Comparison of ENCODE assay signal across 8 mouse cellular contexts in genomic region chr7:139299424-139299823, GRCm38 (mm10). TPM values are rescaled to one million over a fixed set of nuclear protein-coding genes. Genes with fewer than 3 reads are reported as not detected.
DNase-seq lines count a peak whose midpoint lies in the region; ATAC-seq lines count a peak whose summit lies in the region.

No protein-coding gene starts in this region.

- H3K27ac ChIP-seq in embryonic facial prominence, embryonic 11.5 days (replicated peaks; ENCODE audit: low read depth, low read length), result no peak overlapping the region
- no peak overlapping the region for H3K27ac ChIP-seq in heart, embryonic 16.5 days (ENCODE audit: low read length)
- H3K27ac ChIP-seq in lung, embryonic 15.5 days, result 0 out of 2 replicates have a peak overlapping the region, but pooled peaks have one; percentile 34

- 0 out of 2 replicates have a peak, but pooled peaks have one; percentile 40 for ATAC-seq in embryonic facial prominence, embryonic 11.5 days (replicated peaks; ENCODE audit: insufficient number of reproducible peaks, low FRiP score, low TSS enrichment, low read depth)
- no peak for ATAC-seq in heart, embryonic 16.5 days (replicated peaks; ENCODE audit: extremely low read depth, insufficient read depth, low FRiP score)
- ATAC-seq in lung, embryonic 15.5 days (ENCODE audit: borderline replicate concordance, extremely low read depth, low FRiP score, low TSS enrichment), result peak; percentile 27; the same call in 1 of the 2 replicates

- no peaks in the 10 kb centered on the region for H3K27me3 ChIP-seq in embryonic facial prominence, embryonic 11.5 days (ENCODE audit: control insufficient read depth, insufficient read depth, low read length)
- no peaks in the 10 kb centered on the region for H3K27me3 ChIP-seq in heart, embryonic 16.5 days (ENCODE audit: control insufficient read depth, insufficient read depth, low read length)
- H3K27me3 ChIP-seq in lung, embryonic 15.5 days, result no peaks in the 10 kb centered on the region

- H3K4me2 ChIP-seq in embryonic facial prominence, embryonic 11.5 days (ENCODE audit: low read depth, low read length), result no peak overlapping the region
- peak overlapping the region; percentile 27; the same call in 1 of the 2 replicates for H3K4me2 ChIP-seq in heart, embryonic 16.5 days (ENCODE audit: low read depth, low read length)
- peak overlapping the region; percentile 46 for H3K4me2 ChIP-seq in lung, embryonic 15.5 days

- H3K4me3 ChIP-seq in embryonic facial prominence, embryonic 11.5 days (ENCODE audit: low read depth, low read length), result no peak overlapping the region
- H3K4me3 ChIP-seq in heart, embryonic 16.5 days (ENCODE audit: low read length), result no peak overlapping the region
- H3K4me3 ChIP-seq in lung, embryonic 15.5 days, result no peak overlapping the region

- no peaks in the 10 kb centered on the region for H3K36me3 ChIP-seq in embryonic facial prominence, embryonic 11.5 days (replicated peaks; ENCODE audit: control insufficient read depth, insufficient read depth, low read depth, low read length)
- no peaks in the 10 kb centered on the region for H3K36me3 ChIP-seq in heart, embryonic 16.5 days (ENCODE audit: control insufficient read depth, insufficient read depth)
- H3K36me3 ChIP-seq in lung, embryonic 15.5 days, result no peaks in the 10 kb centered on the region

- no peaks in the 10 kb centered on the region for H3K9me3 ChIP-seq in embryonic facial prominence, embryonic 11.5 days (replicated peaks; ENCODE audit: control insufficient read depth, low read length)
- H3K9me3 ChIP-seq in heart, embryonic 16.5 days (replicated peaks; ENCODE audit: control insufficient read depth, low read length), result no peaks in the 10 kb centered on the region
- no peaks in the 10 kb centered on the region for H3K9me3 ChIP-seq in lung, embryonic 15.5 days

- 15% methylated on average over 8 of the region's 8 CpGs for WGBS in embryonic facial prominence, embryonic 11.5 days
- WGBS in heart, embryonic 16.5 days, result 13% methylated on average over 8 of the region's 8 CpGs
- 8% methylated on average over 8 of the region's 8 CpGs for WGBS in lung, embryonic 15.5 days

- peak; percentile 78 for DNase-seq in CD4-positive, CD25-positive, alpha-beta regulatory T cell, adult 2 months (ENCODE audit: low read depth, low spot score)
- DNase-seq in adrenal gland, adult 8-10 months, result peak; percentile 72
- peak; percentile 87 for DNase-seq in embryonic facial prominence, embryonic 11.5 days (ENCODE audit: low spot score)
- DNase-seq in layer of hippocampus, adult 11-12 months (ENCODE audit: low spot score), result peak; percentile 88
- peak; percentile 92 for DNase-seq in retina, embryonic 14.5 days (ENCODE audit: low spot score)
- DNase-seq in thymus, postnatal 25 days, result peak; percentile 85

- peaks cover 3% of the 10 kb centered on the region; the same call in 1 of the 2 replicates for H3K4me1 ChIP-seq in embryonic facial prominence, embryonic 11.5 days (ENCODE audit: control insufficient read depth, insufficient read depth, low read length)
- H3K4me1 ChIP-seq in heart, embryonic 16.5 days (ENCODE audit: control insufficient read depth, insufficient read depth, low read length), result peaks cover 23% of the 10 kb centered on the region
- H3K4me1 ChIP-seq in lung, embryonic 15.5 days, result peaks cover 33% of the 10 kb centered on the region

- no peak overlapping the region for H3K9ac ChIP-seq in embryonic facial prominence, embryonic 11.5 days (replicated peaks; ENCODE audit: low read length)
- H3K9ac ChIP-seq in heart, embryonic 16.5 days (ENCODE audit: low read length), result no peak overlapping the region
- H3K9ac ChIP-seq in lung, embryonic 15.5 days, result no peak overlapping the region

RNA-seq across cellular contexts. Expression of gene Pwwp2b, which starts 51.1 kb away (rescaled TPM):
- total RNA-seq in adrenal gland, adult 8-10 months (2022), result 10 to 100 TPM; 13.5 to 20.4 (median 17.0) TPM
- 5.0 and 5.1 TPM in 2 replicates for polyA plus RNA-seq in embryonic facial prominence, embryonic 11.5 days (2014; fragmentation: Nextera tagmentation; extraction: Ambion mirVana)
- 7.0 and 8.1 TPM in 2 replicates for polyA plus RNA-seq in heart, embryonic 16.5 days (2015; fragmentation: Nextera tagmentation; extraction: Ambion mirVana)
- 14.9 and 15.4 TPM in 2 replicates for polyA plus RNA-seq in lung, embryonic 15.5 days (2015; fragmentation: Nextera tagmentation; extraction: Ambion mirVana)
